Mouse (Mus musculus): ENCODE data around the gene Sbk2. TPM values are rescaled to one million over a fixed set of nuclear protein-coding genes. Genes with fewer than 3 reads are reported as not detected.
"Not testable (repeated sequence)": the region's sequence is repeated elsewhere in the genome, so short reads cannot be mapped to it uniquely, and the experiment has no call there.

Gene Sbk2
- polyA plus RNA-seq (2012; rRNA removed): 0.04 and 0.17 TPM in 2 replicates

DNA sequence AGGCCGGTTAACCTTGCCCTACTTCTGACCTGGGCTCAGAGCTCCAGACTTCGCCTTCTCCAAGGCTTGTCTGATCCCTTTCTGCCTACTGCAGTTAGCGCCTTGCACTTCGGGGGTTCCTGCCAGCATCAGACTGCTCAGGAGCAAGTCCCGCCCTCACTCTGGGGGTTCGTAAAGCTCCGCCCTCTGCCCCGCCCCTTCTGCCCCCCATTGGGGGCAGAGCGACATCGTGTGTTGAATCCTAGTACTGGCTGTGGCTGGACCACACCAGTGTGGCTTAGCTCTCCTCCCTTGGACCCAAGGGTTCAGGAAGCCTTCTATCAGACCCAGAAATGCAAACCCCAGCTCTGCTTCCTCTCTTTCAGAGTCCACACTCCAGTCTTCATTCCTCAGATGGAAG lies at the start of gene Sbk2:
Gene Sbk2, minus strand, starts transcription at position 135 of the 400 bp plus-strand sequence.
- no peak for TF ChIP-seq POLR2A (IDR thresholded peaks at IDR 0.05; ENCODE audit: control insufficient read depth, low read depth, low read length)
- peak; percentile 63; the same call in 1 of the 2 replicates for TF ChIP-seq CTCF (IDR thresholded peaks at IDR 0.05; ENCODE audit: control insufficient read depth, insufficient read depth, insufficient replicate concordance, low read depth, low read length)
- Histone ChIP-seq H3K27me3 (ENCODE audit: control insufficient read depth, insufficient read depth, low read length) (no peaks in the 10 kb centered on the region), H3K27ac (ENCODE audit: control insufficient read depth, insufficient read depth, low read depth, low read length) (no peak within 1 kb of the TSS), H3K4me3 (ENCODE audit: control insufficient read depth, low read depth, low read length) (no peak within 1 kb of the TSS), H3K36me3 (ENCODE audit: control insufficient read depth, insufficient read depth, low read length) (no peaks in the 10 kb centered on the region), H3K4me1 (ENCODE audit: control insufficient read depth, insufficient read depth, low read length) (peaks cover 7% of the 10 kb centered on the region)

DNA sequence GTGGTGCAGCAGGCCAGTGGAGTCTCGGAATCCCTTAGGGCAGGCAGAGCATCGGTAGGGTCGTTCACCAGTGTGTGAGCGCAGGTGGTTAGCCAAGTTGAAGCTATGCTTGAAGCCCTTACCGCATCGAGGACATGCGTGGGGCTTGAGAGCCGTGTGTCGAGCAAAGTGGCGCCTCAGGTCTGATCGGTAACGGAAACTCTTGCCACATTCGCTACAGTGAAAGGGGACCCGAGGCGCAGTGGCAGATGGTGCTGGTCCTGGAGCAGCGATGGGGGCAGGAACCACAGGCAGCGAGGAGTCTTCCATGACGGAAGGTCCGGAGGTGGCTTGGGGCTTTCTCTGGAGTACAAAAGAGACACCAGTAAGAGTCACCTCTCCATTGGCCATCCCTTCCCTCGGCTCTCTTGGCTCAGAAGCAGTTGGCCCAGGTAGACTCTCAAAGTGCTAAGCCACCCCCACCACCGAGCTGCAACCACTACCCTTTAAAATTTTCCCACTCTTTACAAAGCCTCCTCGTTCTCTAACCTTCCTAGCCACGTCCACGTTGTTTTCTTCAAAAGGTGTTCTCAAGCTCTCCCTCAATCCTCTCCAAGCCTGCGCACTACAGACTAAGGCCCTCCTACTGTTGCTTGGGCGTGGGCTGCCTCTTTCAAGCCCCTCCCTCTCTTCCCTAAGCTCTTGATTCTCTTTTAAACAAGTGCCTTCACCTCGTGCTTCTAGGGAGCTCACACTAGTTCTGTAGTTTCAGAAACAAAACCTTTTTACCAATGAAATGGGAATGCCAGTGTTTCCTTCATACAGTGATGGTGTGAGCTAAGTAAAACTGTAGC lies 48.7 kb upstream of the Sbk2 start:
- Histone ChIP-seq H3K27me3 (ENCODE audit: control insufficient read depth, insufficient read depth, low read length) (no peaks in the 10 kb centered on the region), H3K4me1 (ENCODE audit: control insufficient read depth, insufficient read depth, low read length) (peaks cover 4% of the 10 kb centered on the region), H3K36me3 (ENCODE audit: control insufficient read depth, insufficient read depth, low read length) (no peaks in the 10 kb centered on the region), H3K4me3 (ENCODE audit: control insufficient read depth, low read depth, low read length) (no peak overlapping the region), H3K27ac (ENCODE audit: control insufficient read depth, insufficient read depth, low read depth, low read length) (no peak overlapping the region)
- no peak for TF ChIP-seq POLR2A (IDR thresholded peaks at IDR 0.05; ENCODE audit: control insufficient read depth, low read depth, low read length)
- TF ChIP-seq CTCF (IDR thresholded peaks at IDR 0.05; ENCODE audit: control insufficient read depth, insufficient read depth, insufficient replicate concordance, low read depth, low read length): no peak

DNA sequence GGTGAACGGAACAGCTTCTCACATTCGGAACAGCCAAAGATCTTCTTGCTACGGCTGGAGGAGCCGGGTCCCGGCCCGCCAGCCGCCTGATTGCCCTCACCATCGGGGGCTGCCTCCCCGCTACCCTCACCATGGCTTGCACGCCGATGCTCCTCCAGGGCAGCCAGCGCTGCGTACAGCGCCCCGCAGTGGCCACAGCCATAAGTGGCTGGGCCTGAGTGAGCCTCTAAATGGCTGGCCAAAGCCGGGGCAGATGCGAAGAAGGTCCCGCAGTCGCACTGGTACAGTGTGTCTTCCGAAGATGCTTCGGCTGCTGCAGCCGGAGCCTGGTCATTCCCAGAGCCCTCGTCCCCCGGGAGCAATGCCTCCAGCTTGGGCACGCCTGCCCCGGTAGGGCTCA lies 44.0 kb upstream of the Sbk2 start:
- Histone ChIP-seq H3K27me3 (ENCODE audit: control insufficient read depth, insufficient read depth, low read length) (no peaks in the 10 kb centered on the region), H3K27ac (ENCODE audit: control insufficient read depth, insufficient read depth, low read depth, low read length) (no peak overlapping the region), H3K36me3 (ENCODE audit: control insufficient read depth, insufficient read depth, low read length) (no peaks in the 10 kb centered on the region), H3K4me3 (ENCODE audit: control insufficient read depth, low read depth, low read length) (no peak overlapping the region), H3K4me1 (ENCODE audit: control insufficient read depth, insufficient read depth, low read length) (no peaks in the 10 kb centered on the region; the same call in 1 of the 2 replicates)
- no peak for TF ChIP-seq CTCF (IDR thresholded peaks at IDR 0.05; ENCODE audit: control insufficient read depth, insufficient read depth, insufficient replicate concordance, low read depth, low read length)

DNA sequence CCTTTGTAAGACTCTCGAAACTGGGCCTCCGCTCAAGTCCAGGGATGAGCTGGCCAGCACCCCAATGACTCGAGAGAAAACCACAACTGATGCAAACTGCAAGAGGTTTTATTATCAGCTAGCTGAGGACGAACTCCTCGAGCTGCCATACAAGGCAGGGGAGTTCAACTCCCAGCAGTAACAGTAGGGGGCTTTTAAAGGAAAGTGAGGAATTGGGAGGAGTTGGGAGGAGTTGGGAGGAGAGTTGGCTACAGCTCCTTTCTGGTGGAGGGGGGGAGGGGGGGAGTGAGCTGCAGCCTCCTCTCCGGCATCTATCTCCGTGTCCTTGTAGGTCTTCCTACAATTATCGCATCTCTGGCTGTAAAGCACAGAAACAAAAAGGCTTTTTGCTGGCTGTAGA lies 38.7 kb upstream of the Sbk2 start:
- H3K27me3 ChIP-seq (ENCODE audit: control insufficient read depth, insufficient read depth, low read length); H3K36me3 ChIP-seq (ENCODE audit: control insufficient read depth, insufficient read depth, low read length); H3K27ac ChIP-seq (ENCODE audit: control insufficient read depth, insufficient read depth, low read depth, low read length); H3K4me3 ChIP-seq (ENCODE audit: control insufficient read depth, low read depth, low read length); H3K4me1 ChIP-seq (ENCODE audit: control insufficient read depth, insufficient read depth, low read length): not testable (repeated sequence)

DNA sequence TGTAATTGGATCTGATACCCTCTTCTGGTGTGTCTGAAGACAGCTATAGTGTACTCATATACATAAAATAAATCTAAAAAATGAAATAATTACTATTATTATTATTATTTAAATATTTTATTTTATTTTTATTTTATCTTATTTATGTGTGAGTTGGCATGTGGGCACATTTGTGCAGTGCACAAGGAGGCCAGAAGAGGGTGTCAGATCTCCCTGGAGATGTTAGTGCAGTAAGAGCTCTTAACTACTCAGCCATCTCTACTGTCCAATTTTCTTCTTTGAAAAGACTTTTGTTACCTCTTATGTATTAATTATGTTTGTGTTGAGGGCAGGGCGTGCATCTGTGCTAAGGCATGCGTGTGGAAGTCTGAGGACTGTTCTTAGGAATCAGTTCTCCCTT lies 35.7 kb upstream of the Sbk2 start:
- no peaks in the 10 kb centered on the region for H3K27me3 ChIP-seq (ENCODE audit: control insufficient read depth, insufficient read depth, low read length)
- H3K36me3 ChIP-seq (ENCODE audit: control insufficient read depth, insufficient read depth, low read length): no peaks in the 10 kb centered on the region
- H3K4me1 ChIP-seq (ENCODE audit: control insufficient read depth, insufficient read depth, low read length): peaks cover 13% of the 10 kb centered on the region
- no peak overlapping the region for H3K27ac ChIP-seq (ENCODE audit: control insufficient read depth, insufficient read depth, low read depth, low read length)
- TF ChIP-seq POLR2A (IDR thresholded peaks at IDR 0.05; ENCODE audit: control insufficient read depth, low read depth, low read length): no peak
- TF ChIP-seq CTCF (IDR thresholded peaks at IDR 0.05; ENCODE audit: control insufficient read depth, insufficient read depth, insufficient replicate concordance, low read depth, low read length): no peak
- no peak overlapping the region for H3K4me3 ChIP-seq (ENCODE audit: control insufficient read depth, low read depth, low read length)

DNA sequence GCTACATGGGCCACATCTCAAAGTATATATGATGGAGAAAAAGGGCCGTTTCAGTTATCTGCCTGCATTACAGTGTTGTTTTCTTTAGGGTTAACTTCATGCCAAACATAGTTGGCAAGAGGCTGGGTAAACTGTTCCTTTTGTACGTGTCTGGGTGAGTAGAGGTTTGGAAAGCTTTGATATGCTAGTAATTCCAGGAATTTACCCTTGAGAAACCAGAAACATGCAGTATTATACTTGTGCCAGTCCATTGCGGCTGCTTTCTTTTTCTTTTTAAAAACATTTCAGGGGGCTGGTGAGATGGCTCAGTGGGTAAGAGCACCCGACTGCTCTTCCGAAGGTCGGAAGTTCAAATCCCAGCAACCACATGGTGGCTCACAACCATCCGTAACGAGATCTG lies 32.7 kb upstream of the Sbk2 start:
- Histone ChIP-seq H3K4me3 (ENCODE audit: control insufficient read depth, low read depth, low read length) (no peak overlapping the region), H3K4me1 (ENCODE audit: control insufficient read depth, insufficient read depth, low read length) (peaks cover 20% of the 10 kb centered on the region), H3K36me3 (ENCODE audit: control insufficient read depth, insufficient read depth, low read length) (no peaks in the 10 kb centered on the region), H3K27me3 (ENCODE audit: control insufficient read depth, insufficient read depth, low read length) (no peaks in the 10 kb centered on the region), H3K27ac (ENCODE audit: control insufficient read depth, insufficient read depth, low read depth, low read length) (no peak overlapping the region)
- TF ChIP-seq POLR2A (IDR thresholded peaks at IDR 0.05; ENCODE audit: control insufficient read depth, low read depth, low read length) (no peak), CTCF (IDR thresholded peaks at IDR 0.05; ENCODE audit: control insufficient read depth, insufficient read depth, insufficient replicate concordance, low read depth, low read length) (no peak)

DNA sequence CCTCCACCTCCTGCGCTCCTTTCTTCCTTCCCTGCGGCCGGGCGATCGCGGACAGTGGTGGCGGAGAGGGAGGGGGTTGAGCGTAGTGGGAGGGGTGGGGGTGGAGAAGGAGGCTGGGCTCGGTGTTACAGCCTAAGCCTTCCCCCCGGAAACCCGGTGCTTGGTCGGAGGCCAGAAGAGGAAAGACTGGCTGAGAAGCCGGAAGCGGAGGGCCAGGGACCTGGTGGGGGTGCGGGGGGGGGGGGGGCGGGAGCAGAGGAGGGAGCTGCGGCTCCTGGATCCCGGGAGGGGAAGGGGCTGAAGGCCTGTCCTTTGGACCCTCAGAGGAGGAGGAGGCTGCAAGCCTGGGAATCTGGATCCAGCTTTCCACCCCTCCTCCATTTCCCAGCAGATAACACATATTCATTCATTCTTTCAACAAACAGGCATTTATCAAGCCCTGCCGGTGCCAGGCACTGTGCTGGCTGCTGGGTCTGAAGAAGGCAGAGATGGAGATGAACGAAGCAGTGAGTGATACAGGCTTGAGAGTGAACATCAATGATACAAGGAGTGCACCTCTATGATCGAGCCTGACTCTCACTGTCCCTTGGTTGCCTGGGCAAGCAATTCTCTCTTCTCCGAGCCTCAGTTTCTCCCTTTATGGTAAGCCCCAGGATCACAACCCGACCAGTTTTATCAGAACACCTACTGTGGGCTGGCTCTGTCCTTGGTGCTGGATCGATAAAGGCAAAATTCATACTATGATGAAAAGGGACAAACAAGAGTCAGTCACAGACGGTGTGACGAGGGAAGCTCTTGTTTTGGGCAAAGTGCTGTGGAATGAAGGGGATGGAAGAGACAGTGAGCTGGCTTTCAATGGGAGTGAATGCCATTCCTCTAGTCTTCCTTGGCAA lies 32.0 kb upstream of the Sbk2 start, which contains the start of gene Zfp579:
Gene Zfp579, minus strand, starts transcription at position 156 of the 893 bp plus-strand sequence.
- Histone ChIP-seq H3K4me1 (ENCODE audit: control insufficient read depth, insufficient read depth, low read length) (peaks cover 20% of the 10 kb centered on the region), H3K27me3 (ENCODE audit: control insufficient read depth, insufficient read depth, low read length) (no peaks in the 10 kb centered on the region), H3K4me3 (ENCODE audit: control insufficient read depth, low read depth, low read length) (peak within 1 kb of the TSS; percentile 89), H3K36me3 (ENCODE audit: control insufficient read depth, insufficient read depth, low read length) (no peaks in the 10 kb centered on the region), H3K27ac (ENCODE audit: control insufficient read depth, insufficient read depth, low read depth, low read length) (peak within 1 kb of the TSS; percentile 1; the same call in 1 of the 2 replicates)
- no peak for TF ChIP-seq CTCF (IDR thresholded peaks at IDR 0.05; ENCODE audit: control insufficient read depth, insufficient read depth, insufficient replicate concordance, low read depth, low read length)
- TF ChIP-seq POLR2A (IDR thresholded peaks at IDR 0.05; ENCODE audit: control insufficient read depth, low read depth, low read length): no peak
